Mouse (Mus musculus) subcutaneous adipose tissue, adult 2 months (tissue): ENCODE data around the gene Scfd2. TPM values are rescaled to one million over a fixed set of nuclear protein-coding genes. Genes with fewer than 3 reads are reported as not detected.

Experiments
- polyA plus RNA-seq: library from polyadenylated mRNA; depleted of rRNA; stranded (reverse); fragments of >200 nt; gene quantifications from 2 replicates; pipeline ENCODE4 v1.2.3, GENCODE M21; 2012; ENCODE audit warnings: low replicate concordance; rRNA removed

Scfd2 gene
- polyA plus RNA-seq = 19.3 and 23.1 TPM in 2 replicates

GRCm38 (mm10) chr5:74531630-74532280 lies at the start of gene Scfd2:
Gene Scfd2, minus strand, starts transcription at chr5:74531759.

GRCm38 (mm10) chr5:74535240-74536021 lies 3.9 kb upstream of the Scfd2 start, which contains the start of gene Fip1l1:
Gene Fip1l1, plus strand, starts transcription at chr5:74535449.

GRCm38 (mm10) chr5:74194841-74195613 lies 336.5 kb downstream of the Scfd2 start, which contains the start of gene Rasl11b:
Gene Rasl11b, plus strand, starts transcription at chr5:74195286.

Other genes with a start within 250 kb of the Scfd2 start
- gene Fip1l1, start 3.7 kb upstream of the Scfd2 start, polyA plus RNA-seq = 18.9 and 30.5 TPM in 2 replicates
- 3.9 and 14.2 TPM in 2 replicates for gene Lnx1, start 171.2 kb upstream of the Scfd2 start, polyA plus RNA-seq